Mouse (Mus musculus): ENCODE measurements around the gene Gcc1.

DNA sequence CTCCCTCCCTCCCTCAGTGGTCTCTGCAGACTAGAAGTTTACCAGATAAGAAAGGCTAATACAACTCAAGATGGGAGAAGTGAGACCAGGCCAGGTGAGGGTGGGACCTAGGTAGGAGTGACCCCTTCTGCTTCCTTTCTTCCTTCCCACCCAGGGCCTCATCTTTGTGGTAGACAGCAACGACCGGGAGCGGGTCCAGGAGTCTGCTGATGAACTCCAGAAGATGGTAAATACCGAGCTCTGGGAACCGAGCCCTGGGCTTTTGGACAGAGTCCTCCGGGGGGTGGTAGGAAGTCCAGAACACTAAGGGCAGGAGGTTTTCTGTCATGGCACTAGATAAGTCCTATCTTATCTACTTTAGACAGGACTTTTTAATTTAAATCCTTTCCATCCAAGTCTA lies 3.2 kb downstream of the Gcc1 start:
- no peak for TF ChIP-seq CTCF (IDR thresholded peaks at IDR 0.05; ENCODE audit: low read depth)
- no peak for TF ChIP-seq EP300 (IDR thresholded peaks at IDR 0.05; ENCODE audit: low read depth)

Measured in heart, postnatal 0 days (tissue).